Mouse (Mus musculus): ENCODE results near the gene Mfsd2b. TPM values are rescaled to one million over a fixed set of nuclear protein-coding genes. Genes with fewer than 3 reads are reported as not detected.

Gene Mfsd2b
- polyA plus RNA-seq, 2 experiments from 2014 or later, result 0.58 to 0.90 TPM

- ATAC-seq, result no peak
Observed at GRCm38 (mm10) chr12:4872983-4873477, 1.1 kb downstream of the Mfsd2b start.

GRCm38 (mm10) chr12:4872273-4872672 is 1.9 kb downstream of the Mfsd2b start:
- ATAC-seq, result no peak

- no peak for ATAC-seq
Observed at GRCm38 (mm10) chr12:4871260-4871659, 2.9 kb downstream of the Mfsd2b start.

GRCm38 (mm10) chr12:4868924-4869323 is 5.2 kb downstream of the Mfsd2b start:
- ATAC-seq, result no peak

GRCm38 (mm10) chr12:4864338-4864690 is 9.8 kb downstream of the Mfsd2b start:
- ATAC-seq, result no peak

GRCm38 (mm10) chr12:4863654-4864337 is 10.4 kb downstream of the Mfsd2b start:
- no peak for ATAC-seq

- no peak for ATAC-seq
Observed at GRCm38 (mm10) chr12:4862672-4863071, 11.5 kb downstream of the Mfsd2b start.

- ATAC-seq, result no peak
Observed at GRCm38 (mm10) chr12:4859241-4859914, 14.8 kb downstream of the Mfsd2b start.

GRCm38 (mm10) chr12:4856834-4857233 is 17.3 kb downstream of the Mfsd2b start:
- no peak for ATAC-seq

GRCm38 (mm10) chr12:4856160-4856559 is 18.0 kb downstream of the Mfsd2b start:
- no peak for ATAC-seq

GRCm38 (mm10) chr12:4843741-4844140 is 30.4 kb downstream of the Mfsd2b start:
- peak; percentile 50 for ATAC-seq

- ATAC-seq, result peak; percentile 90
Observed at GRCm38 (mm10) chr12:4842890-4843597, 31.1 kb downstream of the Mfsd2b start, which contains the start of gene Wdcp. Wdcp (plus strand) TSS chr12:4843303.

GRCm38 (mm10) chr12:4842456-4842855 is 31.7 kb downstream of the Mfsd2b start:
- no peak for ATAC-seq

GRCm38 (mm10) chr12:4841392-4841887 is 32.7 kb downstream of the Mfsd2b start, which contains the start of gene Fkbp1b:
Fkbp1b (minus strand) TSS chr12:4841591.
- ATAC-seq, result peak; percentile 12

- ATAC-seq, result no peak
Observed at GRCm38 (mm10) chr12:4840741-4841140, 33.4 kb downstream of the Mfsd2b start.

- ATAC-seq, result no peak
Observed at GRCm38 (mm10) chr12:4840010-4840409, 34.1 kb downstream of the Mfsd2b start.

- ATAC-seq, result no peak
Observed at GRCm38 (mm10) chr12:4836959-4837358, 37.2 kb downstream of the Mfsd2b start.

- no peak for ATAC-seq
Observed at GRCm38 (mm10) chr12:4827256-4827655, 46.9 kb downstream of the Mfsd2b start.

- peak; percentile 99 for ATAC-seq
Observed at GRCm38 (mm10) chr12:4817361-4818101, 56.6 kb downstream of the Mfsd2b start, which contains the start of gene Sf3b6. Sf3b6 (plus strand) TSS chr12:4817544.

GRCm38 (mm10) chr12:4816680-4817360 is 57.3 kb downstream of the Mfsd2b start:
- peak; percentile 30 for ATAC-seq

GRCm38 (mm10) chr12:4813636-4814035 is 60.5 kb downstream of the Mfsd2b start:
- ATAC-seq, result no peak

Data from CD4-positive, CD25-positive, alpha-beta regulatory T cell, adult 4 months (primary cell).